Mouse (Mus musculus) splenic B cell, adult 2 months (primary cell): ENCODE results near the gene Tex36.

ENCODE experiments used
- DNase-seq: peaks from one replicate; pipeline ENCODE4 v3.0.0-alpha.2; 2011; ENCODE audit warnings: low read depth, low spot score
- H3K27me3 ChIP-seq: 2 replicates; pipeline ENCODE4 v1.6.1; 2012; ENCODE audit warnings: mild to moderate bottlenecking, low read length, moderate library complexity, mixed read lengths; ENCODE audit not compliant: control insufficient read depth, poor library complexity, insufficient read depth, severe bottlenecking
- H3K36me3 ChIP-seq: 2 replicates; pipeline ENCODE4 v1.6.1; 2012; ENCODE audit warnings: mild to moderate bottlenecking, low read length, moderate library complexity, mixed read lengths; ENCODE audit not compliant: control insufficient read depth, poor library complexity, insufficient read depth, severe bottlenecking

Tex36 gene

GRCm38 (mm10) chr7:133608631-133609340, 6.8 kb upstream of the Tex36 start:
- Histone ChIP-seq H3K27me3 (no peaks in the 10 kb centered on the region), H3K36me3 (no peaks in the 10 kb centered on the region)
- DNase-seq, result no peak

GRCm38 (mm10) chr7:133607883-133608575, 6.1 kb upstream of the Tex36 start:
- no peak for DNase-seq
- no peaks in the 10 kb centered on the region for H3K27me3 ChIP-seq
- H3K36me3 ChIP-seq, result no peaks in the 10 kb centered on the region

GRCm38 (mm10) chr7:133607331-133607730, 5.4 kb upstream of the Tex36 start:
- H3K36me3 ChIP-seq, result no peaks in the 10 kb centered on the region
- H3K27me3 ChIP-seq, result no peaks in the 10 kb centered on the region
- DNase-seq, result no peak

DNA sequence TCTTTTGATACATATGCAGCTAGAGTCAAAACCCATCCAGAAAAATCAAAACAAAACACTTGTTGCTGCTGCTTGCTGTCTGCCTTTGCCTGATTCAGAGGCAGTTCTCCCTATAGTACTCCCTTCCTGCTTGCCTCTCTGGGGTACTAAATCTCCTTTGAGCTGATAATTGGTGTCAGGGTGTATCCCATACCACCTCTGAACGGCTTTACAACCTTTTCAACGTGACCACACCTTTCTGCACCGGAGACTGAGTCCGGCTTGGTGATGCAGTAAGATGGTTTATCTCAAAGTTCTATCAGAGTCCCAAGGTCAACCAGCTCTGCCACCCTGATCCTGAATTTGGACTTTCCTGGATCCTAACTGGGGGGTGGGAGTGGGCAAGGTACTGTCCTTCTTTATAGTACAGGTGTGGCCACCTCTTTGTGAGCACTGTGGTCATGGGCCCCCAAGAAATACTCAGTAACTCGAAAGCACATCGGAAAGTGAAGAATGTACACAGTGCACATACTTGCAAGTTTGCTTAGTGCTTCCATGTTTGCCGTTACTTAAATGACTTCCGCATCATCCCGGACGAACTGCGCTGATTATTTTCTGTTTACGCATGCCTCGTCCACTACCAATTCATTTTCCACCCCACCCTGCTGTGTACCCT, 2.6 kb upstream of the Tex36 start:
- Histone ChIP-seq H3K36me3 (no peaks in the 10 kb centered on the region), H3K27me3 (no peaks in the 10 kb centered on the region)
- no peak for DNase-seq

- no peaks in the 10 kb centered on the region for H3K36me3 ChIP-seq
- DNase-seq, result no peak
- H3K27me3 ChIP-seq, result no peaks in the 10 kb centered on the region
Observed at GRCm38 (mm10) chr7:133603156-133603555, 1.2 kb upstream of the Tex36 start.

DNA sequence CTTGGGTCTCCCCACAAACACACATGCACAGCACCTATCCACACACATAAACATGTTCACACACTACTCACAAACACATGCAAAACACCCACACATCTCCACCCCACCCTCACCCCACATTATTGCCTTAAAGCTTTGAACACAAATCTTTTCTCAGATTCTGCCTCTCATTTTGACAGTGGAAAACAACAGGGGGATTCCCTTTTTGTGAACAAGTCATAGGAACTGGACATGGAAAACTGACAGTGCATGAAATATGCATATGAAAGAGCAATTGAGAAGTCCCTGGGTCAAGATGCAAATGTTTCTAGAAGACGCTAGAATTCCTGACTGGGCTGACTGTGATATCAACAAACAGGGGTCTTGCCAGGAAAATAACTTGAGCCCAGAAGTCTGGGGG, 1.4 kb downstream of the Tex36 start:
- DNase-seq, result no peak
- H3K36me3 ChIP-seq, result no peaks in the 10 kb centered on the region
- no peaks in the 10 kb centered on the region for H3K27me3 ChIP-seq

GRCm38 (mm10) chr7:133591750-133592149, 10.2 kb downstream of the Tex36 start:
- DNase-seq, result no peak
- Histone ChIP-seq H3K36me3 (no peaks in the 10 kb centered on the region), H3K27me3 (no peaks in the 10 kb centered on the region)

DNA sequence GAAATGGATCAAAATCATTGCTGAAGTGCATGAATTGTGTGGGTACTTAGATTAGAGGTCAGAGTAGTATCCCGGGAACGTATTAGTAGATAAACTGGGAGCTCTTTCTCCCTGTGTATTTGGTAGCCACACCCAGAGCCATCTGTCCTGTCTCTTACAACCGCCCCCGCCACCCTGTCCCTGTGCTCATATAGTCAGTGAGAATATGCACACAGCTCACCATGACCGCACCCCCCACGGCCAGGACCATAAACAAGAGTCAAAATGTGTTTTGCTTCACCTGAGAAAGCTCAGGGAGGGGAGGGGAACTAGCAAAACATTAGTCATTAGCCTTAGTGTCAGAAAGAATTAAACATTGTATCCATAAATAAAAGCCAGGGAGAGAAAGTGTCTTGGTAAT, 18.7 kb downstream of the Tex36 start:
- no peaks in the 10 kb centered on the region for H3K27me3 ChIP-seq
- no peak for DNase-seq
- H3K36me3 ChIP-seq, result no peaks in the 10 kb centered on the region

DNA sequence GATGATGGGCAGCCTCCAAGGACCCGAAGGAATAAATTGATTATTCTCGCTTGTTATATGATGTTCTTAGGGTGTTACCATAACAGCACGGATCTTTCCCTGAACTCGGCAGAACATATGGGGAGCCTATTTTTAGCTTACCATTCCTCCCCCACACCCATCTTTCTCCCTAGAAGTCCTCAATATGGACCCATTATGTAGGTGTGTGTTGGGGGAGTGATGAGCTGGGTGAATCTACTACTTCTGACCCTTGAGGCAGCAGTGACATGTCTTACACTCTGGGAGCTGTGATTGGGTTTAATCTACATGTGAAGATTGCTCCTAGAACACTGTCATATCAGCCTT, 21.7 kb downstream of the Tex36 start:
- DNase-seq, result no peak
- Histone ChIP-seq H3K36me3 (no peaks in the 10 kb centered on the region), H3K27me3 (no peaks in the 10 kb centered on the region)

GRCm38 (mm10) chr7:133579491-133580295, 22.3 kb downstream of the Tex36 start:
- no peak for DNase-seq
- H3K27me3 ChIP-seq, result no peaks in the 10 kb centered on the region
- H3K36me3 ChIP-seq, result no peaks in the 10 kb centered on the region

DNA sequence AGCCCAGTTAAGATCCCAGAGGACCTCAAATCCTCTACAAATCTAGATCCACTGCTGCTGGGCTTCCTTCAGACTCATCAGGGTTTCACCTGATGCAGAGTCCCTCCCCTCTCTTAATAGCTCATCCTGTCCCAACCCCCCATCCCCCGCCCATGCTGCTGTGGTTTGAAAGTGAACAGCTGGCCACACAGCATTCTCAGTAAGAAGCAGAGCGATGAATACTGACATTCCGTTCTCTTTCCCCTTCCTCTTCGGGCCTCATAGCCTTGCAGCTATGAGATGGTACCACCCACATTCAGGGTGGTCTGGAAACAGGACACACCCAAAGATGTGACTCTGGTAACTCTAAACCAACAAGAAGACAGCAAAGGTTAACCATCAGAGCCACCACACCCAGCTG, 25.1 kb downstream of the Tex36 start:
- no peaks in the 10 kb centered on the region for H3K27me3 ChIP-seq
- H3K36me3 ChIP-seq, result no peaks in the 10 kb centered on the region
- DNase-seq, result no peak

GRCm38 (mm10) chr7:133576281-133576680, 25.7 kb downstream of the Tex36 start:
- no peak for DNase-seq
- H3K36me3 ChIP-seq, result no peaks in the 10 kb centered on the region
- no peaks in the 10 kb centered on the region for H3K27me3 ChIP-seq

- no peak for DNase-seq
- Histone ChIP-seq H3K27me3 (no peaks in the 10 kb centered on the region), H3K36me3 (no peaks in the 10 kb centered on the region)
Observed at GRCm38 (mm10) chr7:133571927-133572326, 30.0 kb downstream of the Tex36 start.

DNA sequence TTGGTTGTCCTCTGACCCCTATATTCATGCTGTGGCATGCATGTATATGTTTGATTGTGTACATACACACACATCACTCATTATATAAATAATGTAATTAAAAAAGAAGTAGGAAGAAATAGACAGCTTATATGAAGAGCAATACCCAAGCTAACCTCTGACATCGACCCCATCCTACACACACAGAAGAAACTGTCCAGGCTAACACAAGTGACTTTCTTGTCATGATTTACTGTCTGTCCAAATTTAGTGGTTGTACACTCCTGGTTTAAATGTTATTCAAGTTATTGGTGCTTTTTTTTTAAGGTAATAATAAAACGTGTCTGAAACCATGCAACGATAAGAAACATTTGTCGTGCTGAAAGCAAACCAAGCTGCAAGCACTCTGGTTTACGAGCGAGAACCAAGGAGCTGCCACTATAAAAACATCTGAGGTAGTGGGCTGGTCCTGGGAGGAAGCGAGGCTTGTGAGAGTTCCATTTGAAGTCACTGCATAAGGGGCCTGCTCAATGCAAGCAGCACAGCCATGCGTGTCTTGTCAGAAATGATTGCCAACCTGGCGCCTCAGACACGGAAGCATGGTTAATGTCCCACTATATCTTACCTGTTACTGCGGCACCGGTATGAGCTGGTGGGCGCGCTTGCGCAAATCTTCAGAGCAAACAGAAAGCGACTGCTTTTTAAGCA, 32.6 kb downstream of the Tex36 start:
- H3K27me3 ChIP-seq, result no peaks in the 10 kb centered on the region
- no peak for DNase-seq
- no peaks in the 10 kb centered on the region for H3K36me3 ChIP-seq
